Mouse (Mus musculus) heart, adult 2 months (tissue): Measurements from ENCODE around the gene Tm4sf19.

Experiments
- CTCF ChIP-seq: fragments of 200-600 bp; IDR thresholded peaks from 2 replicates; pipeline ENCODE4 v1.8.1; 2022; ENCODE audit warnings: antibody characterized with exemption, mild to moderate bottlenecking, moderate library complexity
- POLR2A ChIP-seq: fragments of 200-500 bp; IDR thresholded peaks from 2 replicates; pipeline ENCODE4 v1.6.1; 2011; ENCODE audit warnings: mild to moderate bottlenecking, low read depth, low read length, control low read depth; ENCODE audit not compliant: insufficient read depth

DNA sequence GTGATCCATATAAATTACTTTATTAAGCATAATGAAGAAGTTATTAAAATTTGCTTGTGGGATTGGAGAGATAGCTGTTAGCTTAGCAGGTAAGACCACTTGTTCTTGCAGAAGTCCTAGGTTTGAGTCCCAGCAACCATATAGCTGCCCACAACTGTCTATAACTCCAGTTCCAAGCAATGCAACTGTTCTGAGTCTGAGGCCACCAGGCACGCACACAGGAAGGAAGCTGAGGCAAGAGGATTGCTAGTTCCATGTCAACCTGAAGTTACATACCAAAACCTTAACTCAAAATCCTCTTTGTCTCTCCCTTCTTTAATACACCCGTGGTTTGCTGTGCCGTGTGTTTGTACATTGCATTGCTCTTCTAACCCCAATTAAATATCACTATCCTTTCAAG, 9.4 kb upstream of the Tm4sf19 start:
- TF ChIP-seq CTCF (no peak), POLR2A (no peak)
